Mouse (Mus musculus) embryonic facial prominence, embryonic 10.5 days (tissue): ENCODE results near the gene Gpr152. TPM values are rescaled to one million over a fixed set of nuclear protein-coding genes. Genes with fewer than 3 reads are reported as not detected.
A peak's percentile ranks its signal among the peaks of the same experiment; 100 is the strongest.
"Not testable (repeated sequence)": the region's sequence is repeated elsewhere in the genome, so short reads cannot be mapped to it uniquely, and the experiment has no call there.

Source experiments
- DNase-seq: peaks from one replicate; pipeline ENCODE4 v3.0.0-alpha.2; 2017; ENCODE audit warnings: low spot score
- H3K27ac ChIP-seq: fragments of 300-500 bp; sonication (generic); replicated peaks from 2 replicates; pipeline ENCODE4 v1.5.1; 2016; ENCODE audit warnings: mild to moderate bottlenecking
- H3K27me3 ChIP-seq: fragments of 300-500 bp; sonication (generic); replicated peaks from 2 replicates; pipeline ENCODE4 v1.6.1; 2016; ENCODE audit warnings: low read depth, mild to moderate bottlenecking; ENCODE audit not compliant: poor library complexity, severe bottlenecking
- H3K36me3 ChIP-seq: fragments of 300-500 bp; sonication (generic); replicated peaks from 2 replicates; pipeline ENCODE4 v1.6.1; 2016; ENCODE audit warnings: mild to moderate bottlenecking, moderate library complexity
- H3K4me1 ChIP-seq: fragments of 300-500 bp; sonication (generic); 2 replicates; pipeline ENCODE4 v1.6.1; 2016
- H3K4me3 ChIP-seq: fragments of 300-500 bp; sonication (generic); 2 replicates; pipeline ENCODE4 v1.5.1; 2016; ENCODE audit warnings: mild to moderate bottlenecking, moderate library complexity
- H3K9me3 ChIP-seq: fragments of 300-500 bp; sonication (generic); 2 replicates; pipeline ENCODE4 v1.6.1; 2016; ENCODE audit warnings: mild to moderate bottlenecking
- WGBS: fragments of 180-500 bp; shearing (Covaris S2); methylation state at CpG from one replicate; pipeline ENCODE4 v1.1.7; 2016; 5-methylcytosine and 5-hydroxymethylcytosine counted together
- polyA plus RNA-seq: library from polyadenylated mRNA; unstranded; fragments of >200 nt; fragmentation: Nextera tagmentation; extraction: Ambion mirVana; gene quantifications from 2 replicates; pipeline ENCODE4 v1.2.1, GENCODE M21; 2016

Gpr152 gene
- polyA plus RNA-seq, 1 experiment from 2014 or later = not detected

DNA sequence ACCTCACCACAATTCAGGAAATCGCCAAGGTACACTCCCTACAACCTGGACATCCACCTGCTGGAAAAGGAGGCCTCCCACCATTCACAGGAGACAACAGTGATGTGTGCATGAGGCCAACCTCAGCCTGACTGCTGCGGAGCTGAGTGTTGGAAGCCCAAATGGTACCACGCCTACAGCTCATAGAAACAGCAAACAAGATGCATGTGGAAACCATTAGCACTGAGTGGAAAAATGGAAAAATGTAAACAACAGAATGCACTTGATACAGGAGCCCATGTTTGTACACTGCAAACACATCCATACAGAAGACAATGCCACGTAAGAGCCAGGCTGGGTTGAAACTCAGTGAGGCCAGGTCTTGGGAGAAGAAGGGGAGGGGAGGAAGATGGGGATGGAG, 15.2 kb upstream of the Gpr152 start:
- no peak for DNase-seq
- Histone ChIP-seq H3K4me3 (no peak overlapping the region), H3K4me1 (peaks cover 43% of the 10 kb centered on the region), H3K36me3 (peaks cover 22% of the 10 kb centered on the region), H3K27me3 (no peaks in the 10 kb centered on the region), H3K9me3 (no peaks in the 10 kb centered on the region), H3K27ac (no peak overlapping the region)
- 77% methylated on average over 4 of the region's 4 CpGs for whole genome bisulfite sequencing

DNA sequence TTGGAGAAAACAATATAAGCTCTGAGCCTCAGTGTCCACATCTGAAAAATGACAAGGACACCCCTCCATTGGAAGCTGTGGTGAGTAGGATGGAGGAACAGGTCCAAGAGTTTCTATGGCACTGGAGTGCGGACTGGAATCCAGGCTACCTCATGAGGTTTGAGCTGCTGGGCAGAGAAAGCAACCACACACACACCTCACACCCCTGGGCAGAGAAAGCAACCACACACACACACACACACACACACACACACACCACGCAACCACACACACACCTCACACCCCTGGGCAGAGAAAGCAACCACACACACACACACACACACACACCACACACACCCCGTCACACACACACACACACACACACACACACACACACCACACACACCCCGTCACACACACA, 14.3 kb upstream of the Gpr152 start:
- peak; percentile 17 for DNase-seq
- 20% methylated on average over 4 of the region's 4 CpGs for WGBS
- not testable (repeated sequence) for H3K27me3 ChIP-seq, H3K9me3 ChIP-seq
- H3K4me3 ChIP-seq = peak overlapping the region; percentile 74
- H3K27ac ChIP-seq = peak overlapping the region; percentile 86
- peaks cover 39% of the 10 kb centered on the region for H3K4me1 ChIP-seq
- peaks cover 30% of the 10 kb centered on the region for H3K36me3 ChIP-seq

DNA sequence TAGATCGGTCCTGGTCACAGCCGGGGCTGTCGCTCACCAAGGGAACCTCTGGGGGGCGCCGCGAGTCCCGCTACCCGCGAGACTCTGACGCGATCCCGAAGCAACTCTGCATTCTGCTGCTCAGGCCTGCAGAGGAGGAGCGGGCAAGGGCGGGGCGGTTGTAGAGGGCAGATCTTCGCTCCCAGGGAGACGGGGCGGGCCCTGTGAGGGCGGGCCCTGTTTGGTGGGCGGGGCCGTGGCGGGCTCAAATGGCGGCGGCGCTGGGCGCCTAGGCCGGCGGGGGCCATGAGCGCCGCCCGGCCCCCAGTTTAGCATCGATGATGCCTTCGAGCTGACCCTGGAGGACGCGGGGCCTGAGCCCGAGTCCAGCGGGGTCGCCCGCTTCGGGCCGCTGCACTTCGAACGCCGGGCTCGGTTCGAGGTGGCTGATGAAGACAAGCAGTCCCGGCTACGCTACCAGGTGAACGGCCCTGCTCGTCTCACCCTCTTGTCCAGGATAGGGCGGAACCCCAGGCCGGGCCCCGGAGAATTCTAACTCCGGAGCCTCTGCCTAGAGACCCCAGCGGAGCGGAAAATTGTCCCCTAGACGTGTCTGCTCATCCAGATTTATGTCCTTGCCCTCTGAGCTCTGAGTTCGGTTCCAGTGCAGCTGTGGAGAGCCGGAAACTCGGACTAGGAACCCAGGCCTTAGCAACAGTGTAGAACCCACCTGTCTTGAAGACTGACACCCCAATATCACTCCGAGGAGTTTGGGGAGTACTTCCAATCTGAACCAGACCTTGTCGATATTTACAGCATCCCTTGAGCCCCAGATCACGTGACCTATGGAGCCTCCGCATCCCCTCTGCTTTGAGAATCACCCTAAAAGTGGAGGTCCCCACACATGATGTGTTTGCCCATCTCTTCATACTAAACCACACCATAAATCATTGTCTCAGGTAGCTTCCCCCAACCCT, 13.6 kb upstream of the Gpr152 start, which contains the start of gene Aip:
Gene Aip (minus strand): TSS at position 118 of the 956 bp plus-strand sequence.
- Histone ChIP-seq H3K27me3 (no peaks in the 10 kb centered on the region), H3K4me3 (peak within 1 kb of the TSS; percentile 74), H3K9me3 (no peaks in the 10 kb centered on the region), H3K36me3 (peaks cover 38% of the 10 kb centered on the region), H3K4me1 (peaks cover 32% of the 10 kb centered on the region), H3K27ac (peak within 1 kb of the TSS; percentile 86)
- peak; percentile 99 for DNase-seq
- WGBS = 1% methylated on average over 64 of the region's 64 CpGs

DNA sequence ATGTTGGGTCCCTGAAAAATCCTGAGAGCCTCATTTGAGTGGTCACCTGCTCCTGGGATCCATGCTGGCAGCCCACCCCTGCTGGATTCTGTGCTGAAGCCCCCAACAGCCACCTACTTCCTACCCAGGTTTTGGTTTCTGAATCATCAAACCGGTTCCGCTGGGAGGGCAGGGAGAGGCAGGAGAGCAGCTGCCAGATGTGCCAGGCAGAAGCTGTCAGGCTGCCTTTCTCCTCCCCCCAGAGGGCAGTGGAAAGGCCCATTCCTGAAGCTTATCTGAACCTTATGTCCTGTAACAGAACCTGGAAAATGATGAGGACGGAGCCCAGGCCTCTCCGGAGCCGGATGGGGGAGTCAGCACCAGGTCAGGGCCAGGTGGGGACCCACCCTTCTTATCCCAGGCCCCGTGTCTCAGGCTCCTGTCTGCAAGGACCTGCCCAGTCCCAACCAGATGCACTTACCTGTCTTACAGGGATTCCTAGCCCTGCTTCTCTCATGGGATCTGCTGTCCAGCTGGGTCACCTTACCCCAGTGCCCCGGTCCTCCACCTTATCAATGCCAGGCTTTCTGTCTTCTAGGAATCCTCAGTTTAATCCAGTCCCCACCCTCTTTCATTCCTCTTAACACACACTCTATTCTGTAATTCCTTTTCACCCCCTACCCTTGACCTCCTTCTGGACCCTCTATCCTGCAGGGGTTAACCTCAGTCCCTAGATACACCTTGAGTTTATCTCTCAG, 12.7 kb upstream of the Gpr152 start:
- Histone ChIP-seq H3K27me3 (no peaks in the 10 kb centered on the region), H3K36me3 (peaks cover 47% of the 10 kb centered on the region), H3K27ac (peak overlapping the region; percentile 86; the same call in 1 of the 2 replicates), H3K4me3 (peak overlapping the region; percentile 74), H3K4me1 (peaks cover 31% of the 10 kb centered on the region), H3K9me3 (no peaks in the 10 kb centered on the region)
- WGBS = 62% methylated on average over 7 of the region's 7 CpGs
- DNase-seq = peak; percentile 22

DNA sequence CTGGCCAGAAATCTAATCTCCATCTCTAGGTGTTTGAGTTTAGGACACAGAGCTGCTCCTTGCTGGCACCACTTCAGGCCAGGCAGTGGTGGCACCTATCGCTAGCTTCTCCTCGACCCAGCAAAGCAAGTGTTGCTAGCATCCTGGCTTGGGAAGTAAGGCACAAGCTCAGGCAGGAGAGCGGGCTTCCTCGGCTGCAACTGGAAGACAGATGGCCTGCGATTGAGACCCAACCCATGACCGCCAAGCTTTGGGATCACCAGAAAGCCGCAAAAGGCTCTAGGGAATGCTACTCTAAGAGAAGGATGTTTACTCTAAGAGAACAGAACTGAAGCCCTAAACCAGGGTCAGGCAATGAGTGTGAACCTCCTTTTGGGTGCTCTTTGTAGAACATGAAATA, 10.1 kb upstream of the Gpr152 start:
- no peaks in the 10 kb centered on the region for H3K27me3 ChIP-seq
- no peaks in the 10 kb centered on the region for H3K9me3 ChIP-seq
- DNase-seq = no peak
- H3K4me1 ChIP-seq = peaks cover 28% of the 10 kb centered on the region
- H3K4me3 ChIP-seq = no peak overlapping the region
- H3K36me3 ChIP-seq = peaks cover 65% of the 10 kb centered on the region
- no peak overlapping the region for H3K27ac ChIP-seq
- 93% methylated on average over 7 of the region's 7 CpGs for WGBS

DNA sequence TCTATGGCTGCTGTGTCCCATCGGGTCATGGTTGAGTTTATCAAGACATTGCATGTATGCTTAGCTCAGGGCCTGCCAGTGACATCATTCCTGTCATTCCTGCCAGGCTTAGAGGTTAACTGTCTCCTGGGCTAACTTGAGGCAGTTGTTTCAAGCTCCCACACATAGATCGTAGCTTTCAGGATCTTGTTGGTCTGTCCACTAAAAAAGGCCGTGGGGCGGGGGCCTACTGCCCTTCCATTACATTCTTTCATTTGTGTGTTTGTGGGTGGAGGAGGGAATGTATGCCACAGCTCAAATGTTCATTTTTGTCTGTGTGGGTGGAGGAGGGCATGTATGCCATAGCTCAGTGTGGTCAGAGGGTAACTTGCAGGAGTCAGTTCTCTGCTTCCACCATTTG, 9.5 kb upstream of the Gpr152 start:
- DNase-seq = no peak

DNA sequence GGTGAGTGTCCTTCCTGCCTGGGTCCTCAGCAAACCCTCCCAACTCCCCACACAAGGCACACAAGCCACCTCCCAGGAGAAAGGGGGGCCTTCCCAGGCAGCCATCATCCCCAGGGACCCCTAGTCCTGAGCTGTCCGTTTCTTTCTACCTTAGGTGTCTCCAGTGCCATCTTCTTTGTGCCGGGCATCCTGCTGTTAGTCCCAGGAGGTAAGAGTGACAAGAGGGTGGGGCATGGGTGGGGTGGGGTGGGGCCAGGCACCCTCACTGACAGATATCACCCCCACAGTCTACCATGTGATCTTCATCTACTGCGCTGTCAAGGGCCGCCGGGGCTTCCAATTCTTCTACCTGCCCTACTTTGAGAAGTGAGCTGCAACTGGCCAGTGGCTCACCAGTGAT, 8.5 kb upstream of the Gpr152 start:
- H3K27me3 ChIP-seq = no peaks in the 10 kb centered on the region
- H3K4me1 ChIP-seq = peaks cover 16% of the 10 kb centered on the region
- no peak for DNase-seq
- no peak overlapping the region for H3K27ac ChIP-seq
- WGBS = 91% methylated on average over 5 of the region's 5 CpGs
- H3K36me3 ChIP-seq = peaks cover 65% of the 10 kb centered on the region
- H3K4me3 ChIP-seq = no peak overlapping the region
- H3K9me3 ChIP-seq = no peaks in the 10 kb centered on the region

More for the DNA sequence above, 9.5 kb upstream of the Gpr152 start:
- no peak overlapping the region for H3K27ac ChIP-seq
- WGBS = 91% methylated on average over 4 of the region's 4 CpGs
- peaks cover 65% of the 10 kb centered on the region for H3K36me3 ChIP-seq
- H3K9me3 ChIP-seq = no peaks in the 10 kb centered on the region
- H3K4me1 ChIP-seq = peaks cover 22% of the 10 kb centered on the region
- no peak overlapping the region for H3K4me3 ChIP-seq
- H3K27me3 ChIP-seq = no peaks in the 10 kb centered on the region

DNA sequence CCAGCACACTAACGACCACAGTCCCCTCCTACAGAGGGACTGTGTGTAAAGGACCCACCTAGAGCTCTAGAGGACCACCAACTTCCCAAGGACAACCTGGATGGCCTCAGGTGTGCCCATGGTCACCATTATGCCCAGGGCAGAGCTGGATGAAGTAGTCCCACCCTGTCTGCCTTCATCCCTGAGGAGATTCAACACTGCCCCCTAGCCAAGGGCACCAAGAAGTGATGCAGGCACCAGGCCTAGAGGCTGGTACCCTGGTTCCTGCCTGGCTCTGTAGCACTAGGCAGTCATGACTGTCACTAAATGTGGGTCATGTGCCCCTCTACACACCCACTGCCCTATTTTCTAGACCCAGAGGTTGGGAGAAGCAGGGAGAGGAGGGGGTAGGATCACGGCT, 7.8 kb upstream of the Gpr152 start:
- H3K36me3 ChIP-seq = peaks cover 65% of the 10 kb centered on the region
- 95% methylated on average over 2 of the region's 2 CpGs for WGBS

DNA sequence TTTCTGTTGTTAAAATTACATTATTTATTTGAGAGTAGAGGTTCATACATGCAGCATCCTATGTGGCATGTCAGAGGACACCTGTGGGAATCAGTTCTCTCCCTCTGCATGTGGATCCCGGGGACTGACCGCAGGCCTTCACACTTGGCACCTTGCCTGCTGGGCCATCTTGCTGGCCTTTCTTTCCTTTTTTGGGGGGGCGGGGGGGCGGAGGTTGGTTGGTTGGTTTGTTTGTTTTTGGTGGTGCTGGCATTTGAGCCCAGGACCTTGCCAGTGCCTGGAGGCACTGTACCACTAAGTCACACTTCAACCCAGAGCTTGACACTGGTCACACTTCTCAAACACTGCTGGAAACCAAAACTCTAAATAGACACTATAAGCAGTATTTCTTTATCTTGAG, 5.2 kb upstream of the Gpr152 start:
- Histone ChIP-seq H3K36me3 (peaks cover 44% of the 10 kb centered on the region), H3K4me1 (peaks cover 4% of the 10 kb centered on the region), H3K27ac (no peak overlapping the region), H3K4me3 (no peak overlapping the region), H3K27me3 (0 out of 2 replicates have a peak, but pooled peaks cover 3% of the 10 kb centered on the region), H3K9me3 (no peaks in the 10 kb centered on the region)
- no peak for DNase-seq
- WGBS = 91% methylated on average over 4 of the region's 4 CpGs

More for the DNA sequence above, 7.8 kb upstream of the Gpr152 start:
- no peak overlapping the region for H3K4me3 ChIP-seq
- peaks cover 9% of the 10 kb centered on the region for H3K4me1 ChIP-seq
- H3K9me3 ChIP-seq = no peaks in the 10 kb centered on the region
- H3K27me3 ChIP-seq = no peaks in the 10 kb centered on the region
- H3K27ac ChIP-seq = no peak overlapping the region
- DNase-seq = no peak

DNA sequence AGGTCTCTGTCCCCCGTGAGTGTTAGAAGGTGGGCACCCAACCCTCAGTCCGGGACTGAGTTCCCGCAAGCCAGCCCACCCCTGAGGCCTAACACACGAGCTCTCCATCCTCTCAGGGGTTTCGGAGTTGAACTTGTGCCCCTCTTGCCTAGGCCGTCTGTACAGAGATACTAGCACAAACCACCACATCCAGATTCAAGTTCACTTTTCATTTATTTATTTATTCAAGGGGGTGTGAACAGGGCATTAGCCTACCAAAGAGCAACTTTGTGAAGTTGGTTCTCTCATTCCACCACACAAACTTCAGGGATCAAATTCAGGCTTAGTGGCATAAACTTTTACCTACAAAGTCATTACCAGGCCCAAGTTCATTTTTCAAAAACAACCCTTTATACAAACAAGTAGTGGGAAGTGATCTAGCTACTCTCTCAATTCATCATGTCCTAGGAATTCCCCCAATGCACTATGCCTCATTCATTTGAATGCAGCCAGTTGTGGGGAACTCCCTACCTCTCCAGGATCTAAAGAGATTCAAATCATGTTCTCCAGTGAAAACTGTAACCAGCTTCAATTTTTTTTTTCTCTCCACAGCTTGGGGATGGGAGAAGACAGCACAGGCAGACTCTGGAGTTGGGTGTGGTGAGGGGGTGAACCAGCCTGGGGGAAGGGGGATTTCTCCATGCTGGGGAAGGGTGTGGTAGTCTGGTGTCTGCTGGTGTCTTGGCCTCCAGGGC, 4.2 kb upstream of the Gpr152 start:
- H3K27ac ChIP-seq, H3K9me3 ChIP-seq, DNase-seq, H3K27me3 ChIP-seq, H3K4me3 ChIP-seq, H3K4me1 ChIP-seq: not testable (repeated sequence)
- WGBS = 84% methylated on average over 6 of the region's 6 CpGs
- H3K36me3 ChIP-seq = peaks cover 34% of the 10 kb centered on the region

DNA sequence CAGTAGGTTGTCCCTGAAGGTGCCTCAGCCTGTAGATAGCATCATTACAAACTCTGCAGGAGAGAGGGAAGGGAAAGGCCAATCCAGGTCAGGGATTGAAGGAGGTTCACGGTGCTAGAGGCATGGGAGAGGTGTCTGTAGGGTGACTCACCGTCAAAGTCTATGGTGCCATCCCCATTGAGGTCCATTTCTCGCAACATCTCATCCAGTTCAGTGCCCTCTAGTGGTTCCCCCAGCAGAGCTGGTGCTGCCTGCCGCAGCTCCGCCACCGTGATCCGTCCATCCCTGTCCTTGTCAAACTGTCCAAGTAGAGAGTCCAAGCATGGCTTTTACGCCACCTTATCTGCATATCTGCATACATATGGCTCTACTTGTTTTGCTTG, 3.6 kb upstream of the Gpr152 start:
- WGBS = 19% methylated on average over 8 of the region's 8 CpGs
- H3K27me3 ChIP-seq, H3K9me3 ChIP-seq, H3K4me1 ChIP-seq, H3K27ac ChIP-seq, H3K4me3 ChIP-seq, DNase-seq: not testable (repeated sequence)
- peaks cover 28% of the 10 kb centered on the region for H3K36me3 ChIP-seq

DNA sequence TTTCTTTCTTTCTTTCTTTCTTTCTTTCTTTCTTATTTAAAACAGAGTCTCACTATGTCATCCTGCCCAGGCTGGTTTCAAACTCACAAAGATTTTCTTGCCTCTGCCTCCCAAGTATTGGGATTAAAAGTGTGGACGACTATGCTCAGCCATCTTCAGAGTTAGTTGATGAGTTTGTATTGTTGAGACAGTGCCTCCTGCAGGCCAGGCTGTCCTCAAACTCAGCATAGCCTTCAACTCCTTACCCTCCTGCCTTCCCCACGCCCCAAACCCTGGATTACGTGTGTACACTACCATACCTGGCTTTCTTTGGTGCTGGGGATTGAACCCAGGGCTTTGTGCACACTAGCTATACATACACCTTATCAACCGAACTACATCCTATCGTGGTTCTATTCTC, 3.1 kb upstream of the Gpr152 start:
- no peak overlapping the region for H3K4me3 ChIP-seq
- H3K4me1 ChIP-seq = peaks cover 8% of the 10 kb centered on the region
- no peak for DNase-seq
- H3K36me3 ChIP-seq = peaks cover 23% of the 10 kb centered on the region
- H3K27ac ChIP-seq = no peak overlapping the region
- H3K27me3 ChIP-seq = 0 out of 2 replicates have a peak, but pooled peaks cover 3% of the 10 kb centered on the region
- no peaks in the 10 kb centered on the region for H3K9me3 ChIP-seq
- WGBS = 80% methylated on average over 5 of the region's 5 CpGs
